Mouse (Mus musculus): ENCODE results near the gene Olfr67.
"Not testable (repeated sequence)": the region's sequence is repeated elsewhere in the genome, so short reads cannot be mapped to it uniquely, and the experiment has no call there.

Olfr67 gene

DNA sequence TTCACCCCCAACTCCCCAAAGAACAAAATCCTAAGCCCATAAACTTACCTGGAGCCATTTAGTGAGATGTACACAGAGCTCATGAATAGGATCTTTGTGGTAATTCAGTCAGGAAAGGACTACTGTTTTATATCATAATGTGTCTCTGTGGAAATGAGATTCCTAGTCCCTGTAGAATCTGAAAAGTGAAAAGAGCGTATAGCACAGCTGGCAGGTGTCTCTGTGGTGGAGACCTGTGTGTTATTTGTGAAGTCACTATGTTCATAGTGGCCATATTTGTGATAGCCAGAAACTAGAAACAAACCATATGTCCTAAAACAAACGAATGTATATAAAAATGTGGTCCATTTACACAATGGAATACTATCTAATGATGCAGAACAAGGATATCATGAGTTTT is 20.1 kb downstream of the Olfr67 start, which contains the start of gene Olfr69:
Olfr69 (minus strand) TSS at position 101 of the 400 bp plus-strand sequence.
- no peak for DNase-seq (ENCODE audit: low spot score)

DNA sequence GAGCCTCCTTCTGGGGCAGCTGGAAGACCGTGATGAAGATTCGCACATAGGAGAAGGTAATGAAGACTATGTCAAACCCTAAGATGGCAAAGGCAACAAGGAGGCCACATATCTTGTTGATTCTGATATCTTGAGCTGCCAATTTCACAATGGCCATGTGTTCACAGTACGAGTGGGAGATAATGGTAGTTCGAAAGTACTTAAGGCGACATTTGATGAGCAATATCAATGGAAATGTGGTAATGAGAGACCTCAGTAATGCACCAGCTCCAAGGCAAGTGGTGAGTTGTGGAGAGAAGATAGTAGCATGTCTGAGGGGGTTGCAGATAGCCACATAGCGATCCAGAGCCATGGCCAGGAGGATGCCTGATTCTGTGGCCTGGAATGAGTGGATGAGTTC is 23.9 kb downstream of the Olfr67 start:
- not testable (repeated sequence) for DNase-seq (ENCODE audit: low spot score)

DNA sequence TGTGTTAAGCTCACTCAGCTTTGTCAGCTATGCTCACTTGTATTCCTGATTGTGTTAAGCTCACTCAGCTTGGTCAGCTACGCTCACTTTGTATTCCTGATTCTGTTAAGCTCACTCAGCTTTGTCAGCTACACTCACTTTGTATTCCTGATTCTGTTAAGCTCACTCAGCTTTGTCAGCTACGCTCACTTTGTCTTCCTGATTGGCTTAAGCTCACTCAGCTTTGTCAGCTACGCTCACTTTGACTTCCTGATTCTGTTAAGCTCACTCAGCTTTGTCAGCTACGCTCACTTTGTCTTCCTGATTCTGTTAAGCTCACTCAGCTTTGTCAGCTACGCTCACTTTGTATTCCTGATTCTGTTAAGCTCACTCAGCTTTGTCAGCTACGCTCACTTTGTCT is 29.4 kb downstream of the Olfr67 start:
- not testable (repeated sequence) for DNase-seq (ENCODE audit: low spot score)

DNA sequence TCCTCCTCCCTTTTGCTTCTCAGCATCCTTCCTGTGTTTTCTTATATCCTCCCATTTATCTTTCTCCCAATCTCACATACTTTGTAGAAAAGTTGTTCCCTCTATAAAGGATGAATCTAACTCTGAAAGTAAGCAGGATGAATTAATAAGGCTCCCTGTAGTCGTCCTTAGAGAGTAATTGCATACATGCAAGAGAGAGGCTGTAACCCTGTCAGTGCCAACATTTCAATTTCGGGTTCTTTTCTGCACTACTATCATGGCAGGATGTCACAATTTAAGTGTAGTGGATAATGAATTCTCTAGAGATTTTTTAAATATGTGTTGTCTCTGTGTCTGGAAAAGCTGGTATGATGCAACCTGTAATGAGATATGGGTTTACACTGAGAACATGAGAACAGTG is 34.4 kb downstream of the Olfr67 start, which contains the start of gene Olfr630:
Olfr630 (minus strand) TSS at position 101 of the 400 bp plus-strand sequence.
- no peak for DNase-seq (ENCODE audit: low spot score)

DNA sequence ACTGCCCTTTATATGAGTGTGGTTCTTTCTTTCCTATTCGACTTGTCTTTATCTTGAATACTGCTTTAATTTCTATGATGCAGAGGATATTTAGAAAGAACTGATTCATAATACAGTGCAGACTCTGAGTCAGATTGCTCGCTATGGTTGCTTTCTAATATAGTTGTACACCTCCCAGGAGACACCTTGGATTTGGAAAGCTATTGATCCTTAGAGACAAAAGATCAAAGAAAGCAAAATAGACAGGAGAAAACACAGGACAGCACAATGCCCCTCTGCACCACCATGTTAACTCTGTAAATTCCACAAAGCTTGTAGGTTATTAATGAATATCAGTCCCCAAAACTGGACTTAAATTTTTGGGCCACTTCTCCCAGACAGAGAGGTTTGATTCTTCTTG is 46.8 kb downstream of the Olfr67 start, which contains the start of gene Olfr629:
Olfr629 (minus strand) TSS at position 101 of the 400 bp plus-strand sequence.
- DNase-seq (ENCODE audit: low spot score) = no peak
